Mouse (Mus musculus): ENCODE measurements around the gene Fbxw10. TPM values are rescaled to one million over a fixed set of nuclear protein-coding genes. Genes with fewer than 3 reads are reported as not detected.

The Fbxw10 gene
- total RNA-seq, 2 experiments from 2014 or later, result 0.24 to 0.59 TPM

GRCm38 (mm10) chr11:62885323-62885722 is 38.5 kb downstream of the Fbxw10 start:
- intact Hi-C loops (cut with DNase I; ENCODE audit: low total_unique reads), result no loop called here
- DNase-seq, result no peak

GRCm38 (mm10) chr11:62890796-62891195 is 43.9 kb downstream of the Fbxw10 start:
- intact Hi-C loops (cut with DNase I; ENCODE audit: low total_unique reads), result no loop called here

GRCm38 (mm10) chr11:62891763-62892162 is 44.9 kb downstream of the Fbxw10 start:
- intact Hi-C loops (cut with DNase I; ENCODE audit: low total_unique reads), result no loop called here
- DNase-seq, result no peak

More at GRCm38 (mm10) chr11:62890796-62891195, 43.9 kb downstream of the Fbxw10 start:
- DNase-seq, result no peak

GRCm38 (mm10) chr11:62901699-62902323 is 54.9 kb downstream of the Fbxw10 start:
- intact Hi-C loops (cut with DNase I; ENCODE audit: low total_unique reads), result no loop called here
- DNase-seq, result peak; percentile 32

- intact Hi-C loops (cut with DNase I; ENCODE audit: low total_unique reads), result no loop called here
Measured at GRCm38 (mm10) chr11:62903871-62904495, 57.1 kb downstream of the Fbxw10 start.

GRCm38 (mm10) chr11:62909720-62910306 is 62.9 kb downstream of the Fbxw10 start:
- DNase-seq, result no peak
- intact Hi-C loops (cut with DNase I; ENCODE audit: low total_unique reads), result loop anchor here (5.0 kb wide), 1 partner anchor 252 kb away; no protein-coding TSS in a partner anchor

More at GRCm38 (mm10) chr11:62903871-62904495, 57.1 kb downstream of the Fbxw10 start:
- DNase-seq, result no peak

GRCm38 (mm10) chr11:62911362-62911761 is 64.5 kb downstream of the Fbxw10 start:
- intact Hi-C loops (cut with DNase I; ENCODE audit: low total_unique reads), result no loop called here
- no peak for DNase-seq

GRCm38 (mm10) chr11:62913141-62913540 is 66.3 kb downstream of the Fbxw10 start:
- DNase-seq, result no peak
- intact Hi-C loops (cut with DNase I; ENCODE audit: low total_unique reads), result no loop called here

GRCm38 (mm10) chr11:62914532-62914931 is 67.7 kb downstream of the Fbxw10 start:
- intact Hi-C loops (cut with DNase I; ENCODE audit: low total_unique reads), result no loop called here

GRCm38 (mm10) chr11:62915486-62915885 is 68.6 kb downstream of the Fbxw10 start:
- no peak for DNase-seq
- intact Hi-C loops (cut with DNase I; ENCODE audit: low total_unique reads), result loop anchor here (5.0 kb wide), 1 partner anchor 222 kb away; no protein-coding TSS in a partner anchor

More at GRCm38 (mm10) chr11:62914532-62914931, 67.7 kb downstream of the Fbxw10 start:
- DNase-seq, result peak; percentile 26

GRCm38 (mm10) chr11:62916765-62917164 is 69.9 kb downstream of the Fbxw10 start:
- no peak for DNase-seq
- intact Hi-C loops (cut with DNase I; ENCODE audit: low total_unique reads), result loop anchor here (5.0 kb wide), 1 partner anchor 221 kb away; no protein-coding TSS in a partner anchor

GRCm38 (mm10) chr11:62919946-62920742 is 73.3 kb downstream of the Fbxw10 start:
- intact Hi-C loops (cut with DNase I; ENCODE audit: low total_unique reads), result loop anchor here (5.0 to 10.0 kb wide), 2 partner anchors 75 to 217 kb away; no protein-coding TSS in a partner anchor
- no peak for DNase-seq

GRCm38 (mm10) chr11:62920743-62921050 is 73.8 kb downstream of the Fbxw10 start:
- intact Hi-C loops (cut with DNase I; ENCODE audit: low total_unique reads), result loop anchor here (10.0 kb wide), 1 partner anchor 74 kb away; no protein-coding TSS in a partner anchor
- no peak for DNase-seq

- intact Hi-C loops (cut with DNase I; ENCODE audit: low total_unique reads), result loop anchor here (10.0 kb wide), 1 partner anchor 73 kb away; no protein-coding TSS in a partner anchor
- DNase-seq, result peak; percentile 91
Measured at GRCm38 (mm10) chr11:62921052-62921977, 74.4 kb downstream of the Fbxw10 start.

GRCm38 (mm10) chr11:62924091-62924761 is 77.4 kb downstream of the Fbxw10 start:
- intact Hi-C loops (cut with DNase I; ENCODE audit: low total_unique reads), result loop anchor here (10.0 kb wide), 1 partner anchor 71 kb away; no protein-coding TSS in a partner anchor
- peak; percentile 47 for DNase-seq

Data from gastrocnemius, postnatal 14 days (tissue).